Mouse (Mus musculus): ENCODE results near the gene Pno1. TPM values are rescaled to one million over a fixed set of nuclear protein-coding genes. Genes with fewer than 3 reads are reported as not detected.

Gene Pno1
- polyA plus RNA-seq, 1 experiment from 2014 or later = 56.2 TPM

GRCm38 (mm10) chr11:17181807-17182206, 29.6 kb downstream of the Pno1 start, which contains the start of gene Wdr92:
TSS of gene Wdr92 (plus strand) at chr11:17182107.
- POLR2A ChIA-PET = no interaction called here
- TF ChIP-seq CTCF (IDR thresholded peaks at IDR 0.05) = no peak

GRCm38 (mm10) chr11:17180753-17181152, 30.6 kb downstream of the Pno1 start:
- POLR2A ChIA-PET = no interaction called here
- H3K27me3 ChIP-seq = no peaks in the 10 kb centered on the region
- ATAC-seq = no peak
- in situ Hi-C loops (cut with MboI; ENCODE audit: low pct_unique_long_range_greater_than_20kb) = no loop called here
- no peak for TF ChIP-seq CTCF (IDR thresholded peaks at IDR 0.05)
- no peak for DNase-seq (ENCODE audit: low read depth, low spot score)
- CTCF ChIA-PET = interaction anchor here (2.5 kb wide), 1 partner anchor 12 kb away, joined by 10 read pairs; no protein-coding TSS in a partner anchor

More at GRCm38 (mm10) chr11:17181807-17182206, 29.6 kb downstream of the Pno1 start, which contains the start of gene Wdr92:
- CTCF ChIA-PET = interaction anchor here (1.1 to 2.5 kb wide), 5 partner anchors 11 to 21 kb away, joined by 3 to 10 read pairs (median 4); no protein-coding TSS in a partner anchor
- in situ Hi-C loops (cut with MboI; ENCODE audit: low pct_unique_long_range_greater_than_20kb) = no loop called here
- ATAC-seq (no peak), DNase-seq (ENCODE audit: low read depth, low spot score) (no peak)
- no peaks in the 10 kb centered on the region for H3K27me3 ChIP-seq

- H3K27me3 ChIP-seq = no peaks in the 10 kb centered on the region
- ChIA-PET CTCF (interaction anchor here (1.5 to 1.6 kb wide), 3 partner anchors 13 to 25 kb away, joined by 3 to 6 read pairs (median 4); no protein-coding TSS in a partner anchor), POLR2A (no interaction called here)
- DNase-seq (ENCODE audit: low read depth, low spot score) = no peak
- ATAC-seq = peak; percentile 71
- in situ Hi-C loops (cut with MboI; ENCODE audit: low pct_unique_long_range_greater_than_20kb) = no loop called here
- TF ChIP-seq CTCF (IDR thresholded peaks at IDR 0.05) = no peak
Measured at GRCm38 (mm10) chr11:17176638-17177037, 34.7 kb downstream of the Pno1 start.

- no peaks in the 10 kb centered on the region for H3K27me3 ChIP-seq
- no peak for ATAC-seq
- in situ Hi-C loops (cut with MboI; ENCODE audit: low pct_unique_long_range_greater_than_20kb) = no loop called here
- no peak for TF ChIP-seq CTCF (IDR thresholded peaks at IDR 0.05)
- ChIA-PET CTCF (interaction anchor here (1.1 to 4.2 kb wide), 4 partner anchors 11 to 72 kb away, joined by 3 to 15 read pairs (median 4); no protein-coding TSS in a partner anchor), POLR2A (no interaction called here)
- DNase-seq (ENCODE audit: low read depth, low spot score) = no peak
Measured at GRCm38 (mm10) chr11:17172300-17172699, 39.1 kb downstream of the Pno1 start.

GRCm38 (mm10) chr11:17170938-17171729, 40.2 kb downstream of the Pno1 start:
- CTCF ChIA-PET = interaction anchor here (1.1 to 4.2 kb wide), 4 partner anchors 10 to 74 kb away, joined by 3 to 15 read pairs (median 4); no protein-coding TSS in a partner anchor
- in situ Hi-C loops (cut with MboI; ENCODE audit: low pct_unique_long_range_greater_than_20kb) = no loop called here
- ATAC-seq = peak; percentile 19

GRCm38 (mm10) chr11:17169262-17169661, 42.1 kb downstream of the Pno1 start:
- in situ Hi-C loops (cut with MboI; ENCODE audit: low pct_unique_long_range_greater_than_20kb) = no loop called here
- CTCF ChIA-PET = interaction anchor here (1.0 to 4.2 kb wide), 3 partner anchors 8 to 13 kb away, joined by 3 to 15 read pairs (median 4); partner anchors contain the start of gene Wdr92
- ATAC-seq (no peak), DNase-seq (ENCODE audit: low read depth, low spot score) (no peak)
- POLR2A ChIA-PET = no interaction called here
- no peaks in the 10 kb centered on the region for H3K27me3 ChIP-seq
- no peak for TF ChIP-seq CTCF (IDR thresholded peaks at IDR 0.05)

More at GRCm38 (mm10) chr11:17170938-17171729, 40.2 kb downstream of the Pno1 start:
- H3K27me3 ChIP-seq = no peaks in the 10 kb centered on the region
- POLR2A ChIA-PET = no interaction called here
- DNase-seq (ENCODE audit: low read depth, low spot score) = no peak
- TF ChIP-seq CTCF (IDR thresholded peaks at IDR 0.05) = no peak

- CTCF ChIA-PET = interaction anchor here (1.4 kb wide), 1 partner anchor 12 kb away, joined by 3 read pairs; no protein-coding TSS in a partner anchor
- in situ Hi-C loops (cut with MboI; ENCODE audit: low pct_unique_long_range_greater_than_20kb) = no loop called here
- no peak for ATAC-seq
Measured at GRCm38 (mm10) chr11:17166627-17167026, 44.7 kb downstream of the Pno1 start.

GRCm38 (mm10) chr11:17163956-17164355, 47.4 kb downstream of the Pno1 start:
- no peaks in the 10 kb centered on the region for H3K27me3 ChIP-seq
- no peak for TF ChIP-seq CTCF (IDR thresholded peaks at IDR 0.05)
- in situ Hi-C loops (cut with MboI; ENCODE audit: low pct_unique_long_range_greater_than_20kb) = loop anchor here (5.0 kb wide), 1 partner anchor 38 kb away; no protein-coding TSS in a partner anchor
- ChIA-PET CTCF (no interaction called here), POLR2A (no interaction called here)
- ATAC-seq (no peak), DNase-seq (ENCODE audit: low read depth, low spot score) (no peak)

More at GRCm38 (mm10) chr11:17166627-17167026, 44.7 kb downstream of the Pno1 start:
- POLR2A ChIA-PET = interaction anchor here (0.8 kb wide), 1 partner anchor 20 kb away, joined by 4 read pairs; no protein-coding TSS in a partner anchor
- TF ChIP-seq CTCF (IDR thresholded peaks at IDR 0.05) = no peak
- H3K27me3 ChIP-seq = no peaks in the 10 kb centered on the region
- no peak for DNase-seq (ENCODE audit: low read depth, low spot score)

- peaks cover 1% of the 10 kb centered on the region for H3K27me3 ChIP-seq
- ChIA-PET POLR2A (no interaction called here), CTCF (interaction anchor here (1.0 to 2.7 kb wide), 8 partner anchors 10 to 45 kb away, joined by 3 to 15 read pairs (median 5); partner anchors contain the start of gene Wdr92)
- in situ Hi-C loops (cut with MboI; ENCODE audit: low pct_unique_long_range_greater_than_20kb) = loop anchor here (5.0 kb wide), 1 partner anchor 42 kb away; no protein-coding TSS in a partner anchor
- ATAC-seq = peak; percentile 68
- DNase-seq (ENCODE audit: low read depth, low spot score) = no peak
- peak; percentile 71 for TF ChIP-seq CTCF (IDR thresholded peaks at IDR 0.05)
Measured at GRCm38 (mm10) chr11:17160242-17160641, 51.1 kb downstream of the Pno1 start.

- ChIA-PET POLR2A (no interaction called here), CTCF (interaction anchor here (1.2 to 2.7 kb wide), 6 partner anchors 11 to 46 kb away, joined by 3 to 15 read pairs (median 5); partner anchors contain the start of gene Wdr92)
- DNase-seq (ENCODE audit: low read depth, low spot score) (no peak), ATAC-seq (peak; percentile 23)
- no peak for TF ChIP-seq CTCF (IDR thresholded peaks at IDR 0.05)
- H3K27me3 ChIP-seq = peaks cover 4% of the 10 kb centered on the region
- in situ Hi-C loops (cut with MboI; ENCODE audit: low pct_unique_long_range_greater_than_20kb) = loop anchor here (5.0 kb wide), 1 partner anchor 43 kb away; no protein-coding TSS in a partner anchor
Measured at GRCm38 (mm10) chr11:17159738-17160241, 51.6 kb downstream of the Pno1 start.

All from Patski (cell line).